Mouse (Mus musculus) forebrain, embryonic 10.5 days (tissue): ENCODE data around the gene Kpna7. TPM values are rescaled to one million over a fixed set of nuclear protein-coding genes. Genes with fewer than 3 reads are reported as not detected.
"Not testable (repeated sequence)": the region's sequence is repeated elsewhere in the genome, so short reads cannot be mapped to it uniquely, and the experiment has no call there.

Experiments
- DNase-seq: peaks from one replicate; pipeline ENCODE4 v3.0.0-alpha.2; 2017; ENCODE audit warnings: low spot score; ENCODE audit errors: extremely low spot score
- H3K27ac ChIP-seq: fragments of 300-500 bp; sonication (generic); 2 replicates; pipeline ENCODE4 v1.5.1; 2016; ENCODE audit warnings: mild to moderate bottlenecking
- H3K27me3 ChIP-seq: fragments of 300-500 bp; sonication (generic); 2 replicates; pipeline ENCODE4 v1.6.1; 2016; ENCODE audit warnings: mild to moderate bottlenecking; ENCODE audit not compliant: poor library complexity, severe bottlenecking
- H3K36me3 ChIP-seq: fragments of 300-500 bp; sonication (generic); replicated peaks from 2 replicates; pipeline ENCODE4 v1.6.1; 2016; ENCODE audit warnings: mild to moderate bottlenecking, moderate library complexity
- H3K4me1 ChIP-seq: fragments of 300-500 bp; sonication (generic); 2 replicates; pipeline ENCODE4 v1.6.1; 2016
- H3K4me3 ChIP-seq: fragments of 300-500 bp; sonication (generic); 2 replicates; pipeline ENCODE4 v1.5.1; 2016; ENCODE audit warnings: mild to moderate bottlenecking, moderate library complexity
- H3K9me3 ChIP-seq: fragments of 300-500 bp; sonication (generic); 2 replicates; pipeline ENCODE4 v1.6.1; 2016; ENCODE audit warnings: mild to moderate bottlenecking, moderate library complexity
- WGBS: fragments of 180-500 bp; shearing (Covaris S2); methylation state at CpG from one replicate; pipeline ENCODE4 v1.1.7; 2016; 5-methylcytosine and 5-hydroxymethylcytosine counted together
- polyA plus RNA-seq: library from polyadenylated mRNA; unstranded; fragments of >200 nt; fragmentation: Nextera tagmentation; extraction: Ambion mirVana; gene quantifications from 2 replicates; pipeline ENCODE4 v1.2.1, GENCODE M21; 2016

Kpna7 gene
- polyA plus RNA-seq, 1 experiment from 2014 or later = not detected

- Histone ChIP-seq H3K4me1 (peaks cover 18% of the 10 kb centered on the region), H3K27ac (no peak overlapping the region), H3K27me3 (peaks cover 38% of the 10 kb centered on the region), H3K9me3 (no peaks in the 10 kb centered on the region), H3K4me3 (no peak overlapping the region), H3K36me3 (peaks cover 3% of the 10 kb centered on the region; the same call in 1 of the 2 replicates)
- 60% methylated on average over 4 of the region's 4 CpGs for WGBS
- DNase-seq = no peak
These were observed 32.5 kb upstream of the Kpna7 start for GRCm38 (mm10) chr5:145116316-145116715.

- WGBS = 97% methylated on average over 5 of the region's 5 CpGs
- Histone ChIP-seq H3K9me3 (no peaks in the 10 kb centered on the region), H3K27me3 (peaks cover 38% of the 10 kb centered on the region), H3K4me3 (no peak overlapping the region), H3K36me3 (peaks cover 8% of the 10 kb centered on the region), H3K27ac (no peak overlapping the region), H3K4me1 (peaks cover 15% of the 10 kb centered on the region)
- DNase-seq = no peak
These were observed 31.9 kb upstream of the Kpna7 start for GRCm38 (mm10) chr5:145115736-145116135.

- 20% methylated on average over 40 of the region's 40 CpGs for WGBS
These were observed 31.0 kb upstream of the Kpna7 start for GRCm38 (mm10) chr5:145114606-145115473.

GRCm38 (mm10) chr5:145114071-145114605, 30.3 kb upstream of the Kpna7 start, which contains the start of gene Arpc1b:
Arpc1b (plus strand) TSS chr5:145114215.
- H3K27me3 ChIP-seq = peaks cover 38% of the 10 kb centered on the region
- peaks cover 24% of the 10 kb centered on the region for H3K36me3 ChIP-seq
- H3K4me3 ChIP-seq = peak within 1 kb of the TSS; percentile 62
- peak; percentile 48 for DNase-seq
- H3K27ac ChIP-seq = peak within 1 kb of the TSS; percentile 78
- H3K4me1 ChIP-seq = peaks cover 15% of the 10 kb centered on the region
- WGBS = under 1% methylated on average over 51 of the region's 53 CpGs
- H3K9me3 ChIP-seq = no peaks in the 10 kb centered on the region

More at GRCm38 (mm10) chr5:145114606-145115473, 31.0 kb upstream of the Kpna7 start:
- peaks cover 17% of the 10 kb centered on the region for H3K36me3 ChIP-seq
- peak overlapping the region; percentile 62 for H3K4me3 ChIP-seq
- peak overlapping the region; percentile 78 for H3K27ac ChIP-seq
- no peaks in the 10 kb centered on the region for H3K9me3 ChIP-seq
- H3K4me1 ChIP-seq = peaks cover 15% of the 10 kb centered on the region
- peaks cover 38% of the 10 kb centered on the region for H3K27me3 ChIP-seq
- no peak for DNase-seq

- no peak overlapping the region for H3K27ac ChIP-seq
- peaks cover 15% of the 10 kb centered on the region for H3K4me1 ChIP-seq
- no peak for DNase-seq
- H3K36me3 ChIP-seq = peaks cover 31% of the 10 kb centered on the region
- peak overlapping the region; percentile 62 for H3K4me3 ChIP-seq
- no peaks in the 10 kb centered on the region for H3K9me3 ChIP-seq
- 43% methylated on average over 2 of the region's 2 CpGs for WGBS
- H3K27me3 ChIP-seq = peaks cover 38% of the 10 kb centered on the region
These were observed 29.6 kb upstream of the Kpna7 start for GRCm38 (mm10) chr5:145113416-145113815.

- H3K27ac ChIP-seq = no peak overlapping the region
- H3K4me3 ChIP-seq = no peak overlapping the region
- H3K9me3 ChIP-seq = no peaks in the 10 kb centered on the region
- no peak for DNase-seq
- 80% methylated on average over 8 of the region's 8 CpGs for WGBS
- peaks cover 38% of the 10 kb centered on the region for H3K27me3 ChIP-seq
- peaks cover 15% of the 10 kb centered on the region for H3K4me1 ChIP-seq
- H3K36me3 ChIP-seq = peaks cover 40% of the 10 kb centered on the region
These were observed 28.7 kb upstream of the Kpna7 start for GRCm38 (mm10) chr5:145112566-145112965.

GRCm38 (mm10) chr5:145110401-145110800, 26.6 kb upstream of the Kpna7 start:
- Histone ChIP-seq H3K36me3 (peaks cover 62% of the 10 kb centered on the region), H3K27ac (no peak overlapping the region)
- 89% methylated on average over 6 of the region's 6 CpGs for whole genome bisulfite sequencing

GRCm38 (mm10) chr5:145105694-145106275, 22.0 kb upstream of the Kpna7 start:
- no peaks in the 10 kb centered on the region for H3K27me3 ChIP-seq
- WGBS = 94% methylated on average over 9 of the region's 9 CpGs
- H3K36me3 ChIP-seq = peaks cover 100% of the 10 kb centered on the region
- no peak overlapping the region for H3K4me3 ChIP-seq
- no peaks in the 10 kb centered on the region for H3K9me3 ChIP-seq
- H3K27ac ChIP-seq = no peak overlapping the region
- DNase-seq = no peak
- H3K4me1 ChIP-seq = no peaks in the 10 kb centered on the region

More at GRCm38 (mm10) chr5:145110401-145110800, 26.6 kb upstream of the Kpna7 start:
- no peak for DNase-seq
- peaks cover 15% of the 10 kb centered on the region for H3K4me1 ChIP-seq
- H3K4me3 ChIP-seq = no peak overlapping the region
- peaks cover 31% of the 10 kb centered on the region for H3K27me3 ChIP-seq
- H3K9me3 ChIP-seq = no peaks in the 10 kb centered on the region

GRCm38 (mm10) chr5:145104328-145104727, 20.5 kb upstream of the Kpna7 start:
- no peaks in the 10 kb centered on the region for H3K4me1 ChIP-seq
- no peaks in the 10 kb centered on the region for H3K27me3 ChIP-seq
- 74% methylated on average over 9 of the region's 9 CpGs for WGBS
- DNase-seq = no peak
- H3K36me3 ChIP-seq = peaks cover 100% of the 10 kb centered on the region
- no peak overlapping the region for H3K27ac ChIP-seq
- H3K4me3 ChIP-seq = no peak overlapping the region
- H3K9me3 ChIP-seq = no peaks in the 10 kb centered on the region

- no peak overlapping the region for H3K27ac ChIP-seq
- WGBS = 95% methylated on average over 4 of the region's 4 CpGs
- DNase-seq = no peak
- peaks cover 98% of the 10 kb centered on the region for H3K36me3 ChIP-seq
- H3K4me3 ChIP-seq = no peak overlapping the region
- H3K9me3 ChIP-seq = no peaks in the 10 kb centered on the region
- no peaks in the 10 kb centered on the region for H3K4me1 ChIP-seq
- no peaks in the 10 kb centered on the region for H3K27me3 ChIP-seq
These were observed 18.9 kb upstream of the Kpna7 start for GRCm38 (mm10) chr5:145102706-145103105.

GRCm38 (mm10) chr5:145101451-145101850, 17.6 kb upstream of the Kpna7 start:
- not testable (repeated sequence) for H3K4me3 ChIP-seq, H3K27me3 ChIP-seq, H3K4me1 ChIP-seq, DNase-seq, H3K27ac ChIP-seq, H3K9me3 ChIP-seq
- 95% methylated on average over 11 of the region's 11 CpGs for WGBS
- peaks cover 98% of the 10 kb centered on the region for H3K36me3 ChIP-seq

GRCm38 (mm10) chr5:145100960-145101359, 17.1 kb upstream of the Kpna7 start:
- H3K4me1 ChIP-seq = no peaks in the 10 kb centered on the region
- H3K27ac ChIP-seq = no peak overlapping the region
- H3K27me3 ChIP-seq = no peaks in the 10 kb centered on the region
- H3K9me3 ChIP-seq = no peaks in the 10 kb centered on the region
- H3K4me3 ChIP-seq = no peak overlapping the region
- WGBS = 98% methylated on average over 9 of the region's 9 CpGs
- no peak for DNase-seq
- H3K36me3 ChIP-seq = peaks cover 98% of the 10 kb centered on the region
